Comparison of ENCODE assay signal across 9 mouse cellular contexts in genomic region chr7:19083096-19083495, GRCm38 (mm10). TPM values are rescaled to one million over a fixed set of nuclear protein-coding genes. Genes with fewer than 3 reads are reported as not detected.
DNase-seq lines count a peak whose midpoint lies in the region; TF ChIP-seq lines count a peak whose summit lies in the region.
"Had no signal": no experiment of that assay in that cellular context is flagged by ENCODE, and none has a peak within 500 bp of the region (broad histone marks: within the 10 kb centered on the region; RNA-seq: fewer than 3 reads in every experiment).

No protein-coding gene starts in this region.

- no peak for TF ChIP-seq POLR2A in testis, adult 2 months (IDR thresholded peaks at IDR 0.05; ENCODE audit: control insufficient read depth, low read depth, low read length)

- no peak for TF ChIP-seq CTCF in testis, adult 2 months (IDR thresholded peaks at IDR 0.05; ENCODE audit: control insufficient read depth, insufficient read depth, insufficient replicate concordance, low read depth, low read length)

- no peaks in the 10 kb centered on the region for H3K27me3 ChIP-seq in testis, adult 2 months (ENCODE audit: control insufficient read depth, insufficient read depth, low read length)
- no peaks in the 10 kb centered on the region for H3K27me3 ChIP-seq in limb, embryonic 10.5 days (ENCODE audit: low read depth, poor library complexity, severe bottlenecking)

- 59% methylated on average over 6 of the region's 6 CpGs for WGBS in limb, embryonic 10.5 days

- peak overlapping the region; percentile 15; the same call in 1 of the 2 replicates for H3K27ac ChIP-seq in testis, adult 2 months (ENCODE audit: control insufficient read depth, insufficient read depth, low read depth, low read length)
- H3K27ac ChIP-seq in limb, embryonic 10.5 days: 0 out of 2 replicates have a peak overlapping the region, but pooled peaks have one; percentile 1

- no peak for DNase-seq in testis, postnatal 14 days (ENCODE audit: low spot score)
- peak; percentile 87 to 88 for DNase-seq in heart, adult 9 months (ENCODE audit: low spot score in 2 of 2)
- DNase-seq in limb, embryonic 10.5 days (ENCODE audit: low spot score): no peak
- no peak for DNase-seq in left cerebral cortex, adult 18-20 months (ENCODE audit: low spot score in 2 of 2)
- DNase-seq in right cerebral cortex, postnatal 14 days: no peak
- no peak for DNase-seq in ovary, postnatal 36 days (ENCODE audit: low spot score)
- DNase-seq in right cerebral cortex, postnatal 10 days (ENCODE audit: low spot score in 2 of 2): no peak
- DNase-seq: layer of hippocampus, adult 9-11 months had no signal

- H3K36me3 ChIP-seq in testis, adult 2 months (ENCODE audit: control insufficient read depth, insufficient read depth, low read length): no peaks in the 10 kb centered on the region; the same call in 1 of the 2 replicates
- peaks cover 82% of the 10 kb centered on the region for H3K36me3 ChIP-seq in limb, embryonic 10.5 days

- H3K9me3 ChIP-seq in limb, embryonic 10.5 days (replicated peaks): no peaks in the 10 kb centered on the region

- no peak overlapping the region for H3K4me3 ChIP-seq in testis, adult 2 months (ENCODE audit: control insufficient read depth, low read depth, low read length)
- H3K4me3 ChIP-seq in limb, embryonic 10.5 days: 0 out of 2 replicates have a peak overlapping the region, but pooled peaks have one; percentile 2

- peaks cover 20% of the 10 kb centered on the region for H3K4me1 ChIP-seq in testis, adult 2 months (ENCODE audit: control insufficient read depth, insufficient read depth, low read length)
- peaks cover 48% of the 10 kb centered on the region for H3K4me1 ChIP-seq in limb, embryonic 10.5 days

RNA-seq across cellular contexts. Expression of gene Dmpk, which starts 0.6 kb away (rescaled TPM):
- polyA plus RNA-seq in testis, adult 2 months (2012; rRNA removed): 75.3 and 91.2 TPM in 2 replicates
- 7.2 and 8.7 TPM in 2 replicates for polyA plus RNA-seq in limb, embryonic 10.5 days (2016; fragmentation: Nextera tagmentation; extraction: Ambion mirVana)
- 10 to 100 TPM; 26.6 to 32.0 TPM for total RNA-seq in left cerebral cortex, adult 18-20 months (2021)

RNA-seq across cellular contexts. Expression of gene Dmwd, which starts 7.1 kb away (rescaled TPM):
- polyA plus RNA-seq in testis, adult 2 months (2012; rRNA removed): 83.7 and 92.1 TPM in 2 replicates
- polyA plus RNA-seq in limb, embryonic 10.5 days (2016; fragmentation: Nextera tagmentation; extraction: Ambion mirVana): 20.0 and 21.4 TPM in 2 replicates
- total RNA-seq in left cerebral cortex, adult 18-20 months (2021): 100 to 1,000 TPM; 143 TPM

RNA-seq across cellular contexts. Expression of gene Six5, which starts 11.3 kb away (rescaled TPM):
- polyA plus RNA-seq in testis, adult 2 months (2012; rRNA removed): 3.3 and 3.5 TPM in 2 replicates
- 5.7 and 7.5 TPM in 2 replicates for polyA plus RNA-seq in limb, embryonic 10.5 days (2016; fragmentation: Nextera tagmentation; extraction: Ambion mirVana)
- 1 to 10 TPM; 2.3 to 3.0 TPM for total RNA-seq in left cerebral cortex, adult 18-20 months (2021)

RNA-seq across cellular contexts. Expression of gene Rsph6a, which starts 28.6 kb away (rescaled TPM):
- 226 and 241 TPM in 2 replicates for polyA plus RNA-seq in testis, adult 2 months (2012; rRNA removed)
- not detected in 2 replicates for polyA plus RNA-seq in limb, embryonic 10.5 days (2016; fragmentation: Nextera tagmentation; extraction: Ambion mirVana)
- total RNA-seq in left cerebral cortex, adult 18-20 months (2021): under 1 TPM in 1 of 2 experiments, not detected in 1; 0.35 TPM

RNA-seq across cellular contexts. Expression of gene Gm4969, which starts 35.1 kb away (rescaled TPM):
- polyA plus RNA-seq in testis, adult 2 months (2012; rRNA removed): 13.2 and 16.4 TPM in 2 replicates
- polyA plus RNA-seq in limb, embryonic 10.5 days (2016; fragmentation: Nextera tagmentation; extraction: Ambion mirVana): 1.1 and 2.2 TPM in 2 replicates
- total RNA-seq in left cerebral cortex, adult 18-20 months (2021): under 1 TPM; 0.16 to 0.40 TPM

Comparison
In these comparisons a context has a peak if more than half of its experiments do, and no peak if none do; other contexts are left out.
1. DNase-seq: peak in heart, adult 9 months (2 of 2); none in testis, postnatal 14 days (single experiment), limb, embryonic 10.5 days (single experiment), left cerebral cortex, adult 18-20 months (0 of 2), right cerebral cortex, postnatal 14 days (single experiment), ovary, postnatal 36 days (single experiment) and right cerebral cortex, postnatal 10 days (0 of 2).